Mouse (Mus musculus) CH12F3 (cell line): ENCODE measurements around the gene Ret.

Experiments
- in situ Hi-C: fragments of 300-500 bp; cut with MboI; formaldehyde crosslinking; loops from 2 replicates; pipeline ENCODE4 v1.14.3; 2020; ENCODE audit warnings: low sequenced_read_pairs

Gene Ret

GRCm38 (mm10) chr6:118179316-118180084 is 18.0 kb downstream of the Ret start:
- in situ Hi-C loops = loop anchor here (10.0 kb wide), 1 partner anchor 195 kb away; no protein-coding TSS in a partner anchor

- in situ Hi-C loops = no loop called here
Measured at GRCm38 (mm10) chr6:118173975-118174328, 23.6 kb downstream of the Ret start.

DNA sequence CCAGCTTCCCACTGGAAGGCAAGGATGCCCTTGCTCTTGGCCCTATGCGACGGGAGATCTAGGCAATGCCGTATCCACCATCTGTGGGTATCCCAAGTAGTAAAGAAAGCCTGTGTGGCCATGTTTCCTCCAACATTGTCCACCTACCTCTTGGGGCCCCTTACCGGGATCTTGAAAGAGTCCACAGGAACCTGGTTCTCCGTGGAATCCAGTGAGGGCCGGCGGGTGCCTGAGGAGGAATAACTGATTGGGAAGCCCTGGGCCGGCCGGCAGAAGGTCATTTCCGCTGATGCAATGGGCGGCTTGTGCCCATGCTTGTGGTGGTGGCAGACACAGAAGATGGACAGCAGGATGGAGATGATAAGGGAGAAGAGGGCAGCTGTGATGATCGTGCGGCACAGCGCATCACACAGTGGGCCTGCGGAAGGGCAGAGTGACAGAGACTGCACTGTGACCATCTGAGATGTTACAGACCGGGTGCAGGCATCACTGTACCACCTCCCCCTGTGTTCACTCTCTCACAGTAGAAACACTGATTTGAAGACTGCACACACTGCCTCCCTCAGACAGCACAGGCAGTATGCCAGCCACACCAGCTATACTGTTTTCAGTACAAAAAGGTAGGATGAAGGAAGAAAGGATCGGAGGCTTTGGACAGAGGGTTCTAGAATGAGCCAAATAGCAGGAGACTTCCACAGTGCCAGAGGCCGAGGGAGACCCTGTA is 24.1 kb downstream of the Ret start:
- in situ Hi-C loops = no loop called here

DNA sequence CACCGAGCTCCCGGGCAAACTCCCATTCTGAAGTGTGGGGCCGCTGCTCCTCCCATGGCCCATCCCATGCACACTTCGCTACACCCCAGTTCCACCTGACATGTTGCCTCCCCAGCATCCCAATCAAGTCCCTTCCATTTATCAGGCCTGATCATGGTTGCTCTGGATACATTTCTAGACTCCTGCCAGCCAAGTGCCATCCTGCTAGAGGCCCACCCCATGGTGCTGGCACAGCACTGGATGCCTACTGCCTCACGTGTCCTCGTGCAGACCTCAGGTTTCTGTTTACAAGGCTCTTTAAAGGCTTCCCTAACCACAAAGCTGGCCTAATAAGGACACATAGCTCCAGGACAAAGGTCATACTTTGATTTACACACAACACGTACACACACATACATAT is 26.1 kb downstream of the Ret start:
- in situ Hi-C loops = no loop called here

DNA sequence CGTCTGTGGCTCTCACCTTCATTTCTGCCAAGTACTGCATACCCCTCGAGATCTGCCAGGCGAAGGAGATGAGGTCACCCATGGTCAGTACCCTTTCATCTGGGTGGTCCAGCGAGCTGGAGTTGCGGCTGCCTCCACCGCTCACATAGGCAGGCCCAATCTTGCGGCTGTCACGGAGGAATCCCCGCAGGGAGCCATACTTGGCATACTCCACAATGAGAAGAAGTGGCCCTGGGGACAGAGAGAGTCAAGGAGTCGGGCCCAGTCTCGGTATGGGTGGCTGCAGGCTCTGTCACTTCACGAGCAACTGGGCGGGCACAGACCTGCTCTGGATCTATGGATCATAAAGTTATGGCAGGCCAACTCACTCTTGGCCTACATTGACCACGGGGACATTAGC is 29.4 kb downstream of the Ret start:
- in situ Hi-C loops = no loop called here

GRCm38 (mm10) chr6:118167013-118167412 is 30.5 kb downstream of the Ret start:
- in situ Hi-C loops = no loop called here

DNA sequence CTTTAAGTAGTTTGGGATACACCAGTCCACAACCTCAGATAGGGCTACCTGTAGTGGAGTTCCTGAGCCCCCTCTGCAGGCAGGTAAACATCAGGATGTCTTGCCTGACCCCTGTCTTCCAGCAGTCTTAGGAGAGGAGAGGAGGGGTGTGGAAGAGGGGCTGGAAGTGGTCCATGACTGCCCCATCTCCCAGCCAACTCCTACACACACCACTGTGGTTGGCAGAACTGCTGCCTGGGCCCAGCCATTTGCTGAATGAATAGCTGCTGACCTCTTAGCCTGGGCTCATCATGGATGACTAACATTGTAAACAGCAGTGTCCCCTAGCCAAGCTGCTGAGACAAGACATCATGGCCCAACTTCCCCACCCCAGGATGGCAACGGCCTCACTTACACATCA is 32.0 kb downstream of the Ret start:
- in situ Hi-C loops = no loop called here

- in situ Hi-C loops = no loop called here
Measured at GRCm38 (mm10) chr6:118164691-118165090, 32.8 kb downstream of the Ret start.

DNA sequence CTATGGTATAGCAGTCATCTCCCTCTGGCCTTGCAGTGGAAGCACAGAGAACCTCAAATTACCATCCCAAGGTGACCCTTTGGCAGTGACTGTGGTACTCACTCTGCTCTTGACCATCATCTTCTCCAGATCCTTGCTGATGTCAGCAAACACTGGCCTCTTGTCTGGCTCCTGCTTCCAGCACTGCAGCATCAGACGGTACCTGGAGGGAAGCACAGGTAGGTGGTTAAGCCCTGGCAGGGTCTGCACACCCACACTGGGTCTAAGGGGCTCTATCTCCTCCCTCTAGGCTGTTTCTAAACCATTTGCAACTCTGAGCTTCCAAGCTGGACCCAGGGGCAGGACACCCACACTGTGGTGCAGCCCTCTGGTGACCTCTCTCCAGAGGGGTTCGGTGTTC is 34.4 kb downstream of the Ret start:
- in situ Hi-C loops = no loop called here

DNA sequence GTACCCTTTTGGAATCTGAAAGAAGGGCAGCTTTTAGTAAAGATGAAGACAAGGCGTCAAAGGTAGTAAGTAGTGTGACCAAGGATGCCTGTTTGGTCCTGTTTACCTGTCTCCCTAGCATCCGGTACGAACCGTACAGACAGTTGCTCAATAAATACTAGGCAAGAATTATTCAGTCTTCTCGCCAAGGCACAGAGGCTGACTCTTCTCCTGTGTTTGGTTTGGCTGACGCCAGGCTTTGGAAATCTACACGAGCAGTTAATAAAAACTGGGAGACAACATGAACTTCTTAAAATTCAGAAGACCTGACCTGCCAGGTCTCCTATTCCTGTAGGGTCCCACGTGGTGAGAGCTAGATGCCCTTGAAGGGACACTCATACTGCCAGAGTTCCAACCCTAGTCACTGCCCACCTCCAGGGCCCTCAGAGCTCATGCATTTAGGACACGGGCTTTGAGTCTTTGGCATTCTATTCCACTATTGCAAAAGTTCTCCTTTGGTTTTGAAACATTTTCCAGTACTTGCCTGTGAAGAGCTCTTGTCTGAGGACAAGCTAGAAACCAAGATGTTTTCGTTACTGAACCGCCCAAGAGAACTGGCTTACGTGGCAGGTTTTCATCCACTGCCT is 34.9 kb downstream of the Ret start:
- in situ Hi-C loops = no loop called here

GRCm38 (mm10) chr6:118153091-118153490 is 44.4 kb downstream of the Ret start:
- in situ Hi-C loops = no loop called here

- in situ Hi-C loops = no loop called here
Measured at GRCm38 (mm10) chr6:118150988-118151387, 46.5 kb downstream of the Ret start.

DNA sequence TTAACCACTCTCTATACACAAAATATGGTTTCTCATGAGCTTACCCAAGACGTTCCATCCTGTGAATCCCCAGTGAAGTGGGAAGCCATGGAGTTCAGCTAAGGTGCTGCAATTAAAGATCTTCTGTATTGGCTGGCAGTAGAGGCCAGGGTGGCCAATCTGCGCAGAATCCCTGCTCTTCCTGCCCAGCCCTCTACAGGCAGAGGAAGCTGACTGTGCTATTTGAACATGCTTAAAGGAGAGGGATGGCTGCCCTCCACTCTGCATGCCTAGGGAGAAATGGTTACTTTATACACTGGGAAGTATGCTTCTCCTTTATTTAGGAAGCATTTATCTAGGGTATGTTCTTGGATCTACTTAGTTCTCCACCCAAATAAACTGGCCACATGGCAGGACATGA is 47.0 kb downstream of the Ret start:
- in situ Hi-C loops = no loop called here

GRCm38 (mm10) chr6:118150128-118150527 is 47.4 kb downstream of the Ret start:
- in situ Hi-C loops = no loop called here

- in situ Hi-C loops = no loop called here
Measured at GRCm38 (mm10) chr6:118140961-118141360, 56.6 kb downstream of the Ret start.

GRCm38 (mm10) chr6:118138731-118139709 is 58.5 kb downstream of the Ret start, which contains the start of gene Csgalnact2:
TSS of gene Csgalnact2 (minus strand) at chr6:118139140.
- in situ Hi-C loops = no loop called here

- in situ Hi-C loops = no loop called here
Measured at GRCm38 (mm10) chr6:118137148-118137547, 60.4 kb downstream of the Ret start.

- in situ Hi-C loops = no loop called here
Measured at GRCm38 (mm10) chr6:118134461-118134860, 63.1 kb downstream of the Ret start.

DNA sequence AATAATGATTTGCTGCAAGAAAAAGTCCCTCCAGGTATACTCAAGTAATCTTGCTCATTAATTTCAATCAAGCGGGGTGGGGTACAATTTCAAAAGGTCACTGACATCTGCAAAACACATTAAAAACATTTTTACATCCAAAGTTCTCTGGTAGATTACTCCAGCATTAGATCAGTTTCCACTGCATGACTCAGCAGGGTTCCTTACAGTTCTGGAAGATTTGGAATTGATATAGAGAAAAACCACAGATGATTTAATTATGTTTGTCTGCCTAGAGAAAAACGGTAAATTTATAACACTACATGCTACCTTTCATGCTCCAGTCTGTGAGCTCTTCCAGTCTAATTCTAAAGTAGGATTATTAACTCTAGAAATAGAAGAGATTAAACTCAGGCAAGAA is 67.5 kb downstream of the Ret start:
- in situ Hi-C loops = no loop called here

GRCm38 (mm10) chr6:118127827-118128487 is 69.6 kb downstream of the Ret start:
- in situ Hi-C loops = no loop called here
